Mouse (Mus musculus): ENCODE data around the gene Pwp2. TPM values are rescaled to one million over a fixed set of nuclear protein-coding genes. Genes with fewer than 3 reads are reported as not detected.
"Not testable (repeated sequence)": the region's sequence is repeated elsewhere in the genome, so short reads cannot be mapped to it uniquely, and the experiment has no call there.

Pwp2 gene
- total RNA-seq, 2 experiments from 2014 or later = 8.4 to 9.3 TPM

DNA sequence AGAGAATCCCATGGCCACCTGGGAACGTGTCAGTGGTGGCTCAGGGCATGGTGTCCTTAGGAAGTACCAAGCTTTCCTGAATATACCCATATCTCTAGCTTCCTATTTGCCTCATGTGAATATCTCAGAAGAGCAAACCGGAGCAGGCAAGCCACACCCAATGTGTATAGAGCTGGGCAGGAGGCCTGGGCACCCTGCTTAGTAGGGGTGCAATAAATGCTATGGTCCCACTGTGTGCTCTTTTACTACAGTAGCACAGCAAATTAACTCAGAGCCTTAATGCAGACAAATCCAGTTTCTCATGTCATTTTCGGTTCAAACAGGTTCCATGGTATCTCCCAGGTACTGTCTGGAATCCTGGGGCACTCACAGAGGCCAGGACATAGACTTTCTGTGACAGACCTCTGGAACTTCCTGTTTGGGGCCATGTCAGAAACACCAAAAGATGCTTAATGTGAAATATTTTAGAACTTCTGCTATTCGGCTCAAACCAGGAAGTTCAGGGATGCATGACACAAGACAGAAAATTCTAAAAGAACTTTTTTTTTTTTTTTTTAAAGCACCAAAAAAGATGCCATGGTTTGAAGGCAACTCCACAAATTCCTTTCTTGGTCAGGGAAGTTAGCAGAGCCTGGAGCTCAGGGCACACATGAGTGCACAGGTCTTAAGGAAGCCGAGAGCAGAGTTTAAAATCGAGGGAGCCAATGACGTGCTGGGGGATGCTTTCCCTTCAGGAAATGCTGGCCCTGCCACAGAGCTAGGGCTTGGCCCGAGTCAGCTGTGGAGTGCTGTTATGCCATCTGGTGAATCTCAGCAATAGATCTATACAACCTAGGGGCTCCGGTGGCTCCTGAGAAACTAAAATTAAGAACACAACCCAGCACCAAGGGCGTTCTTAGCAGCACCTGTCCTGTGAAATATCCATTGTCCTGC is 35.8 kb downstream of the Pwp2 start:
- intact Hi-C loops (cut with DNase I) = no loop called here
- no peak for DNase-seq (ENCODE audit: low spot score)

DNA sequence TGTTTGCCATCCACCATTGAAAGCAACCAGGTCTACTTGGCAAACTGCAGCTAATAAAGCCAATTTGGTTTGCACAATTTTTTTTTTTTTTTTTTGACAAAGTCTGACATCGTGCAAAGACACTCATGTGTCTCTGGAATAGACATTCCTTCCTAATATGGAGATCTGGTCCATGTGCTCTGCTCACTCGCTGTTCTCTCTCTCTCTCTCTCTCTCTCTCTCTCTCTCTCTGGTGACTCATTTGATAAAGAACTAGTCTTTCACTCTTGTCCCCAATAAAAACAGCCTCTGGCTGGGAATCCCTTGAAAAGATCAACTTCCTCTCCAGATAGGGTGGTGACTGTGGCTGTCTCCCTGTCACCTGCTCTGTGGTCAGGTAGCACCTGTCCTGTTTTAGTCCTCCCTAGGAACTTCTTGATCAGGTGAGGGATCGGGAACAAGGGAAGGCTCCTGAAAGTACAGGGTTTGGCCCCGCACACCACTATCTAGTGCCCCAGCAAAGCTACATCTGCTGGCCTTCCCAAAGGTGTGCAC is 37.0 kb downstream of the Pwp2 start:
- DNase-seq (ENCODE audit: low spot score) = no peak
- intact Hi-C loops (cut with DNase I) = no loop called here

DNA sequence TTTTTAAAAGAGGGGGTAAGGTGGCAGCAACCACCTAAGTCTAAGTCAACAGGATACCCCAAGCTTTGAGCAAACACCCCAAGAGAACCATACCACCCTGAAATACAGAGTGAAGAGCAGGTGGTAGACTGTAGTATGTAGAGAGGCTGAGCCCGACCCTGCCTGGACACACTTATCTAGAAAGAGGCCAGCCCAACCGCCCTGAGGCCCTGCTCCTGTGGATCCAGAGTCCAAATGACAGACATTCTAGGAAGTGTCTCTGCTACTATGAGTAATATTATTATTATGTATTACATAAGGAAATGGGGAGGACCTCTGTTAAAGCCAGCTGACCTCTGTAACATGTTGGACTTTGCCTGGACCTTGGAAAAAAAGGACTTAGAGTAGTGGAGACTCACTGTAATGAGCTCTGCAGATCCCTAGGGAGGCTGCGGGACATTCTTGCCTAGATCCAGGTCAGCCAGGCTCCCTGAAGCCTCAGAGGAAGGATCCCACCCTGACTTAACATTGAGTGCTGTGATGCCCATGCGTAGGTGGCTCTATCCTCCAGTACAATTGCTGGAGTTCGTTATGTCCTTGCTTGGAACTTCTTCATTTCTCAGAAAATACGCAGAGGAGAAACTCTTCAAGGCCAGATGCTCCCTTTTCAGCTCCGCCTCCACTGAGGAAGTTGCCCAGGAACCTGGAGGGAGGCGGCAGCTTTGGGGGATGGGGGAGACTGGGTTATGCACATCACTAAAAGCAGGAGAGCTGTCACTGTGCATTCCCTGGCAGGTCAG is 41.0 kb downstream of the Pwp2 start:
- DNase-seq (ENCODE audit: low spot score) = no peak
- intact Hi-C loops (cut with DNase I) = no loop called here

DNA sequence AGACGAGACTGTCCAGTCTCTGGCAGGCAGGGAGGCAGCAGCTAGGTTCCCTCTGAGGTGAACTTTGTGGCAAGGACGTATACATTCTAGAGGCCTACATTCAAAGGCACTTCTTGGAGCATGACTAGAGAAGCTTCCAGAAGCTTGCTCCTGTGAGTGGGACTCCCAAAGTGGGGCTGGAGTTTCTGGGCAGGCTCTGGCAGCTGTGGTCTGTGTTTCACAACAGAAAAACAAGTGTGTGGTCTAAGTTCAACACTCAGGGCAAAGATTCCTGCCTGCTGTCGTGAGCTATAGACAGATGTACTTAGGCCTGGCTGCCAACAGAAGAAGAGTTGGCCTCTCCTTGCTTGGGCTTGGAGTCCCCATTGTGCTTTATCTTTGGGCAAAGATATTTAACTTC is 44.1 kb downstream of the Pwp2 start:
- intact Hi-C loops (cut with DNase I) = no loop called here
- no peak for DNase-seq (ENCODE audit: low spot score)

DNA sequence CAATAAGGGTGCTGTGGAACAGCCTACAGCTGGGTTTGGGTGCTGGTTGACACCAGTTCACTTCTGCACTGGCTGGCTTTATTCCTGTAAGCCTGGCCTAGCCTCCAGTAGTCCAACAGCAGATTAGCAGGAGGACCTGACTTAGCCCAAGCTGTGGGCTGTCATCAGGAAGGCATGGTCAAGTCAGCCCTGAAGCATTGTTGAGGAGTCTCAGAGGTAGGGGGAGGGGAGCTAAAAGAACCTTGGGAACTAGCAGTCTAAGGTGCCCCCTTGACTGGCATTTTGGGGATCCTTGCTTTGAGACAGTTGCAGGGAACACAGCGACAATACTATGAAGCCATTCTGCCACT is 44.7 kb downstream of the Pwp2 start:
- intact Hi-C loops (cut with DNase I) = no loop called here
- no peak for DNase-seq (ENCODE audit: low spot score)

DNA sequence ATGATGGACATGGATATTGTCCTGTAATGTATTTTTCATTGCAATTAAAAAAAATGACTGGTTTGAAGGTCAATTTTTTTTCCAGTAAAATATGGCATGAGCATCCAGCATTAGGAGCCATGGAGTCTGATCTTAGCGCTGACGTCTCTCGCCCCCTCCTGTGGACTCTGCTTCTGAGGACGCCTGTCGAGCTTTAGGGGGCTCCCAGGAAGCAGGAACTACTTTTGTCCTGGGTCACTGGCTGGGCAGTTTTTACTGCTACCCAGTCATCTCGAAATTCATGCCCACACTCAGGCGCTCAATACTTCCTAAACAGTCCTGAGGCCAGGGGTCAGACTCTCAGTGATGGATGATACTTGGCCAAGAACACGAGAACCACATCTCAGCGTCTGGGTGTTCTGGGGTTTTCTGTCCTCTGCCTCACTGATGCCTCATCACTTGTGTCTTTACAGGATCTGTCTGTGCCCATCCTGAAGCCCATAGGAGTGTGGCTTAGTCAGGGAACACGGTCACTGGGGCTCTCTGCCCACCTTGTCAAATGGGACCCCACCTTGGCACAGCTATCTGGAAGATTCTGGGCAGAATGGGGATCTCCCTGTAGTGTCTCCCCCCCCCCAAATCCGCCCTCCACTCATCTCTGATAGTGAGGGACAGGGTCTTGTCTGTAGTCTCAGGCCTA is 45.2 kb downstream of the Pwp2 start:
- no peak for DNase-seq (ENCODE audit: low spot score)
- intact Hi-C loops (cut with DNase I) = no loop called here

DNA sequence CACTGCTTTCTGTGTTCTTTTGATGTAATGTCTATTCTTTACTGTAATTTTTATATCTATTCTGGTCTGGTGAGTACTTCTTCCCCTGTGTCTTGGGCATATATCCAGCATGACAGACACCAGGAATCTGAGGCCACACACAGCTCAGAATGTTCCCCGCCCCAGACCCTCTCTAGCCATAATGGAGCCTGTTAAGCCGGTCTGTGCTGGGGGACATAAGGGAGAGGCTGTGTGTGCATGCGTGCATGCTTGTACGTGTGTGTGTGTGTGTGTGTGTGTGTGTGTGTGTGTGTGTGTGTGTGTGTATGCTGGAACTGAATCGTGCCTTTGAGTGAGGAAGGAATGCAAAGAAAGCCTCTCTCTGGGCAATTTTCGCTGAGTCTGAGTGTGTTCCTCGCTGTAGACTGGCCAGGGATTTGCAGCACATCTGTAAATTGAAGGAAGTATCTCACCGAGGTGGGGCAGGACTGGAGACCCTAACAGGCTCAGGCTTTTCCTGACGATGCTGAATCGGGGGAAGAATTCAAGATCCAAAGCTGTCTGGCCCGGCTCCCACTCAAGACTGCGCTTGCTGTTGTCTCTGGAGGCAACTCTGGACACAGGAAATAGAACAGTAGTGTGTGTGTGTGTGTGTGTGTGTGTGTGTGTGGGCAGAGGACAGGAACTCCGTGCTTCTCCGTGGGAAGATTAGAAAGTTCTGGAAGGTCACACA is 46.0 kb downstream of the Pwp2 start:
- intact Hi-C loops (cut with DNase I) = no loop called here
- DNase-seq (ENCODE audit: low spot score) = no peak

DNA sequence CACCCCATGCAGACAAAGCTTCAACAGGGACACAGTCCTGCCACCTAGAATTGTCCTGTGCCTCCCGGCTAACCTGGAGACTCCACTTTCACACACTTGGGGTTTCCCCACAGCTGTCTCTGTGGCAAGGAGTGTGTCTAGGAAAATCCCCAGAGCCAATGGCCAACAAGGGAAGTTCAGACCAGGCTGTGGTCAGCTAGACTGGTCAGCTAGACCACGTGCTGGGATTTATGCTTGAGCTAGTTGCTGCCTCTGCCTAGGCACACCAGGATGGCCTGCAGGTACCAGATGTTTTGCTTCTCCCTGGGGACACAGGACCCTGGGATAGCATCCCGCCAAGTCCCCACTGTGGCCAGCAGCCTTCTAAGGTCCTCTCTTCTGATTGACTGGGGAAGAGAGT is 47.8 kb downstream of the Pwp2 start:
- intact Hi-C loops (cut with DNase I) = no loop called here

DNA sequence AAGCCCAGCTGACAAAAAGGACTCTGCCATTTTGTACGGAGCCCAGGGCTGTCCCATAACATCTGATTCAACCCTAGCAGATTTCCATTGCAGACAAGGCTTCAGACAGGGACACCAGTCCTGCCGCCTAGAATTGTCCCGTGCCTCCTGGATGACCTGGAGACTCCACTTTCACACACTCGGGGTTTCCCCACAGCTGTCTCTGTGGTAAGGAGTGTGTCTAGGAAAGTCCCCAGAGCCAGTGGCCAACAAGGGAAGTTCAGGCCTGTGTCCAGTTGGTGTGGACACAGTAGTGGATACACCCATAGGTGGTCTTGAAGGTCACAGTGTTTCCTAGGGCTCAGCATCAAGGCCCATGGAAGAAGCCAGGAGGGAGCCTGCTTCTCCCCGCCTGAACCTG is 49.0 kb downstream of the Pwp2 start:
- intact Hi-C loops (cut with DNase I) = no loop called here
- no peak for DNase-seq (ENCODE audit: low spot score)

More for the DNA sequence above, 47.8 kb downstream of the Pwp2 start:
- no peak for DNase-seq (ENCODE audit: low spot score)

DNA sequence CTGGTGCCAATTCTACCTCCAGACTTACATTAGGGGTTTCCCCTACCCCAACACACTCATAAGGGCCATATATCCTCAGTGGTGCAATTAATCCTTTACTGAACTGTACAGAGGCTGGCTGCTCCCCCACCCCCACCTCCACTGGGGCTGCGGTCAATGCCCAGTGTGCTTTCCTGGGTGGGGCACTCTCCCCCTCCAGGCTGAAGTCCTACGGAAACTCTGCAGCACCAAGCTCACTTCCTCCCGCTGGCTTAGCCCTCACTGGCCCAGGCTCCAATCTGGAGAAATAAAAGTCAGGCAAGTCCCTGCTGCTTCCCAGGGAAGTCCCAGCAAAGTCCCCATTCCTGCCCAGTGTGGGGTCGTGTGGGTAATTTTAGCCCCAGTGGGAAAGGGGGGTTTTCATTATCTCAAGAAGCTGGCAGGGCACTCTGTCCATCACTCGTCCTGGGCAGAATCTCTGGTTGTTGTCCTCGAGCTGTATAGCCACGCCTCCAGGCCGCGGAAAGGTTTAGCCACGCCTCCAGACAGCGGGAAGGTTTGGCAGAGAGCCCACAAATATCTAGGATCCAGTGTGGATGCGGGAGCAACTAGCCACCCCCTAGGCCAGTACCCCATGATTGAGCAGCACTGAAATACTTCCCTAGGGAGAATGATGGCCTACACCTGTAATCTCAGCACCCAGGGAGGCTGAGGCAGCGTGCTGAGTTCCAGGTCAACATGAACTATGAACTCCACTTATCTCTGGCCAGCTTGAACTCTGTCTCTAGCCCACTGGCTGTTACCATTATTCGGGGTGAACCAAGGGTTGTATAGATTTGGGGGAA is 49.8 kb downstream of the Pwp2 start:
- intact Hi-C loops (cut with DNase I) = no loop called here
- peak; percentile 33 for DNase-seq (ENCODE audit: low spot score)

DNA sequence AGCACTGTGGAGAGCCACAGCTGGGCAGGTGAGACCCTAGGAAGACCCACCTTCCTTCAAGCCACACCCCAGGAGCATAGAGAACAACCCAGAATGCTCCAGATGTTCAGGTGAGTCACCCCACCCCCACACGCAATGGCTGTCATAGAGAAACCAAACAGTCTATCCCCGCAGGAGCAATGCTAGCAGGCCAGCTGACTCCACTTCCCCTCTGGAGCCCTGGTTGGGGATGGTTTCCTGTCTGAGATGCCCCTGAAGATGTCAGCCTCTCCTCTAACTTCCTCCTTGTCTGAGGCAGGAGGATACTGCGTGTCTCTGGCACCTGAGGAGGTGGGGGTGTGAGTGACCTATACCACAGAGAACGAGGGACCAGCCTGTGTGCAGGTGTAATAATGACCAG is 50.5 kb downstream of the Pwp2 start:
- intact Hi-C loops (cut with DNase I) = no loop called here
- DNase-seq (ENCODE audit: low spot score) = no peak

DNA sequence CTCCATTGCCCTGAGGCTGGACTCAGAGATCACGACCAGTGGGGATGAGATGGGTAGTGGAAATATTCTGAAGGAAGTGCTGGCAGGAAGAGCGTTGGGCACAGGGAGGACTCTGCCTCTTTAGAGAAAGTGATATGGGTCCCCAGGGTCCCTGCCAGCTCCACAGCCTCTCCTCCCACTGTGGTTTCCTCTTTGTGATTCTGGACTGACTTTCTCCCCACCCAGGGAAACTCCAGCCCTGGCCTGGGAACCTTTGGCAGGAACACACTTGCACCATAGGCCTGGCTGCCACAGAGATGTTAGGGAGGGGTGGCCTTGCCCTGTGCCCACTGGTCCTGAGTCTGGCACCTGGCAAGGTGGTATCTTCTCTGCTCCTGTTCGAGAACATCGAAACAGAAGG is 55.0 kb downstream of the Pwp2 start:
- intact Hi-C loops (cut with DNase I) = no loop called here

DNA sequence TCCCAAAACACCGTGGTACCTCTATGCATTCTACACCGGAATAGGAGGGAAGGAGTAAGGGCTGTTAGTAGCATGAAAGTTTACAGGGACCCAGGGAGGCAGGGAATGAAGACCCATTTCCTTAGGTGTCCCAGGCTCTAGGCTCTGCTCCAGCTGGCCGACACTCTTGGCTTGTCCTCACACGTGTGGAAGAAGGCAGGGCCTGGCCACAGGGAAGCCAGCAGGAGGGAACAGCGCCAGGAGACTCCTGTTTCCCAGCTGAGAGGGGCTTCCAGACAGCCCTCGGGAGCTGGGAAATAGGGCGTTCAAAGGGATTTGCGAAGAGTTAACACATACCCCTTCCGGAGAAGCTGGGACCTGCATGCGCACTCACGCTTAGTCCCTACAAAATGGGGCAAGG is 55.5 kb downstream of the Pwp2 start:
- intact Hi-C loops (cut with DNase I) = no loop called here
- no peak for DNase-seq (ENCODE audit: low spot score)

More for the DNA sequence above, 55.0 kb downstream of the Pwp2 start:
- DNase-seq (ENCODE audit: low spot score) = no peak

DNA sequence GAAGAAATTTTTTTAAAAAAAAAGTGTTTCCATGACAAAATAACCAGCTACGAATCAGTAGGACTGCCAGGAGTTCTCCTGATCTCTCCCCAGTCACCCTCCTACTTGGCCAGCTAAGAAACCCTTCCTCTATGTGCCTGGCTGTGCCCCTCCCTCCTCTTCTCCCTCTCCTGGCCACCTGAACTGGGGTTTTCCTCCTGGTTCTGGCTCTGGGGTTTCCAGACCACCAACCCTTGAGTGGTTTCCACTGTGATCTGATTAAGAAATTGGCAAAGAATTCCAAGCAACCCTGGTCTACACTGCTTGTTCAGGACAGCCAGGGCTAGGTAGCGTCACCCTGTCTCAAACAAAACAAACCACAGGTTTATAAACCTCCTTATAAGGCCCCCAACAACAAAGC is 56.3 kb downstream of the Pwp2 start:
- DNase-seq (ENCODE audit: low spot score) = no peak
- intact Hi-C loops (cut with DNase I) = no loop called here

DNA sequence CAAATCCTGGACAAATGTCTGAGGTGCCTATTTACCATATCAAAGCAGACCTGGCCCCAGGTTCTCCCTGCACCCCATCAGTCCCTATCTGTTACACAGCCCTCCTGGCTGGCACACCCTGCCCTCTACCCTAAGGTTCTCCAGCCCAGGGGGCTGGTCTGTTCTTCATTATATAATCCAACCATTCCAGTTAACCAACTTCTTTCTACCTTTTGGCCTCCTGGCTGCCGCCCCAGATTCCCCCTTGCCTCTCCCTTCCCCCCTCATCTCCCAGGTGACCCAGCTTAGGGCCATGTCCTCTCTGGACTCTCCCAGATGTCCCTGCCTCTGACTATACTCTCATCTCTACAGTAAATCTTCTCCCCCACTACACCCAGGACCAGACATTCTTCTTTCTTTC is 57.0 kb downstream of the Pwp2 start:
- intact Hi-C loops (cut with DNase I) = no loop called here
- no peak for DNase-seq (ENCODE audit: low spot score)

DNA sequence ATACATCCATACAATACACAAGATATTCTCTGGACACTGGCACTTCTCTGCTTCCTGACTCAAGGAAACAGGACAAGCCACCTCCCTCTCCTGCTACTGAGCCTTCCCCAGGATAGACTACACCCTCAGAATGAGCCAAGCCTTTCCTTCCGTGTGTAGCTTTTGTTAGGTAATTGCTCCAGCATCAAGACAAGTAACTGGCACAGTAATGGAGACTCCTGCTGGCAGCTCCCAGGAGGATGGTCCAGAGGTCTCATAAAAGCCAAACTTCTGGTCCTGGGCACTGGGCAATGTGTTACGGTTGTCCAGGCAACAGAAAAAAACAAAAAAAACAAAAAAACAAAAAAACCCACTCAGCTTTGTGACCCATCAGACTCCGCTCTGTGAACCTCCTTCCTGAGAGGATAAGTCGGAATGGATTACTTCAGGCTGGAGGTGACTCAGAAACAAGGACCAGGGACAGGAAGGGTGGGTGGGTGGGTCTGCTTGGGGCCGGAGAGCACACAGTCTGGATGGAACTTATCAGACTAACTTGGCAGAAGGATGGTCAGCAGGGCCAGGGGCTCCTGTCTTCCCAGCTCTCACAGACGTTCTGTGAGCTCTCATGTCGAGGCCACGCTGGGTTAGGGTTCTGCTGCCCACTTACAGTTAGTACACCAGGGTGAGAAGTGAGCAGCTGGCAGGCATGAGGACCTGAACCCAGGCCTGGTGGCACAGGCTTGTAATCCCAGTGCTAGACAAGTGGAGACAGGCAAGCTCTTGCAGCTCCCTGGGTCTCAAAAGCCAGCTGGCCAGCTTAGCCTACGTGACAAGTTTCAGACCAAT is 57.7 kb downstream of the Pwp2 start:
- no peak for DNase-seq (ENCODE audit: low spot score)
- intact Hi-C loops (cut with DNase I) = no loop called here

DNA sequence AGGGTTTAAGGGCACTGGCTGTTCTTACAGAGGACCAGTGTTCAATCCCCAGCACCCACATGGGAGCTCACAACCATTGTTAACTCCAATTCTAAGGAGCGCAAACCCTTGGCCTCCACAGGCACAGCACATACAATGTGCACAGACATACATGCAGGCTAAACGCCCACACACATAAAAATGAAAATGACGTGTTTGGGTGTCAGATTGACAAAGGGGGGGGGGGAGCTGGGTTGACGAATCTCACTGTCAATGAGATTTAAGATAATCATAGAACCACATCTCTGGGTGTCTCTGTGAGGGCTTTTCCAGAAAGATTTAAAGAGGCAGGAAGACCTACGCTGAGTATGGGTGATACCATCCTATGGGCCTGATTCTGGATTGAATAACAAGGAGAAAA is 58.6 kb downstream of the Pwp2 start:
- no peak for DNase-seq (ENCODE audit: low spot score)
- intact Hi-C loops (cut with DNase I) = no loop called here

DNA sequence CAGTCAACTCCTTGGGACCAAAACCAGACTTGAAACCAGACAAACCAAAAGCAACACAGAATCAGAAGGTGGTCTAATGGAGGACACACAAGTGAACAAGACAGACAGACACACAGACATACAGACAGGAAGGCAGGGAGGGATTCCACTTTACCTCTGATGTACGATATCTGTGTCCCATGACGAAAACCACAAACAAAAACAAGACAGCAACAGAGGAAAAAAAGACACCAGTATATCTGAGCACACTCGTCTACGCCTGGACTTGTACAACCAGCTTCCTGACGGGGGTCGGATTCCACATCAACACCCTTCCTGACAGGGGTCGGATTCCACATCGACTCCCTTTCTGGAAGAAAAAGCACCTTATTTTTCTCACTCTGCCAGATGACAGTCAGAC is 59.9 kb downstream of the Pwp2 start:
- DNase-seq (ENCODE audit: low spot score); intact Hi-C loops (cut with DNase I): not testable (repeated sequence)
